Mouse (Mus musculus) midbrain, embryonic 13.5 days (tissue): Measurements from ENCODE around the gene Lrrn2. TPM values are rescaled to one million over a fixed set of nuclear protein-coding genes. Genes with fewer than 3 reads are reported as not detected.

Experiments used
- ATAC-seq: fragments of 200-750 bp; cut with Nextera tagmentation; 2 replicates; pipeline ENCODE4 v1.8.0; 2017; ENCODE audit warnings: mild to moderate bottlenecking, moderate TSS enrichment, moderate library complexity
- H3K27ac ChIP-seq: fragments of 300-500 bp; sonication (generic); 2 replicates; pipeline ENCODE4 v1.5.1; 2015; ENCODE audit warnings: inconsistent platforms, mild to moderate bottlenecking, moderate library complexity
- H3K27me3 ChIP-seq: fragments of 300-500 bp; sonication (generic); 2 replicates; pipeline ENCODE4 v1.6.1; 2015; ENCODE audit warnings: mild to moderate bottlenecking, inconsistent platforms
- H3K36me3 ChIP-seq: fragments of 300-500 bp; sonication (generic); 2 replicates; pipeline ENCODE4 v1.6.1; 2015; ENCODE audit warnings: mild to moderate bottlenecking, inconsistent platforms
- H3K4me1 ChIP-seq: fragments of 300-500 bp; sonication (generic); replicated peaks from 2 replicates; pipeline ENCODE4 v1.6.1; 2015; ENCODE audit warnings: inconsistent platforms
- H3K4me2 ChIP-seq: fragments of 300-500 bp; sonication (generic); replicated peaks from 2 replicates; pipeline ENCODE4 v1.6.1; 2015; ENCODE audit warnings: moderate library complexity, mild to moderate bottlenecking, inconsistent platforms
- H3K4me3 ChIP-seq: fragments of 300-500 bp; sonication (generic); replicated peaks from 2 replicates; pipeline ENCODE4 v1.5.1; 2015; ENCODE audit warnings: mild to moderate bottlenecking, inconsistent platforms
- H3K9ac ChIP-seq: fragments of 300-500 bp; sonication (generic); replicated peaks from 2 replicates; pipeline ENCODE4 v1.6.1; 2015; ENCODE audit warnings: mild to moderate bottlenecking, inconsistent platforms
- H3K9me3 ChIP-seq: fragments of 300-500 bp; sonication (generic); 2 replicates; pipeline ENCODE4 v1.6.1; 2016; ENCODE audit warnings: mild to moderate bottlenecking, inconsistent platforms
- WGBS: fragments of 180-500 bp; shearing (Covaris S2); methylation state at CpG from one replicate; pipeline ENCODE4 v1.1.7; 2015; 5-methylcytosine and 5-hydroxymethylcytosine counted together
- polyA plus RNA-seq: library from polyadenylated mRNA; unstranded; fragments of >200 nt; fragmentation: Nextera tagmentation; extraction: Ambion mirVana; gene quantifications from 2 replicates; pipeline ENCODE4 v1.2.1, GENCODE M21; 2015

Lrrn2 gene
- polyA plus RNA-seq, 1 experiment from 2014 or later, result 30.3 TPM

DNA sequence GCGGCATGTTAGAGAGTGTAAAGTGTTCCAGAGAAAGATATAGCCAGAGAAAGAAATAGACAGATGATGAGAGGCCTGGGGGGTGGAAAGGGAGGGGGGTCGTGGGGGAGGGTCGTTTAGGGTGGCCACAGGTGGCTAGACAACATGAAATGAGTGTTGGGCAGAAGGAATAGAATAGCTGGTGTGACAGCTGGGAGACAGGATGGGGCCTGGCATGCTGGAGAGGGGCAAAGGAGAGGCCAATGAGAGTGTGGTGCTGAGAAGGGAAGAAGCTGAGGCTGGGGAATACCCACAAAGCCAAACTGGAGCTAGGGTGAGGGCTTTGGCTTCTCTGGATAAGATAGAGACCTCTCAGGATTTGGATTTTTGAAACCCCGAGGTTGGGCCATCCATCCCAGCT is 6.6 kb downstream of the Lrrn2 start:
- 0 out of 2 replicates have a peak, but pooled peaks cover 6% of the 10 kb centered on the region for H3K27me3 ChIP-seq
- H3K27ac ChIP-seq, result no peak overlapping the region
- no peak overlapping the region for H3K9ac ChIP-seq
- H3K4me3 ChIP-seq, result no peak overlapping the region
- H3K4me1 ChIP-seq, result peaks cover 51% of the 10 kb centered on the region
- 58% methylated on average over 4 of the region's 4 CpGs for WGBS
- no peaks in the 10 kb centered on the region for H3K9me3 ChIP-seq
- no peak for ATAC-seq
- no peak overlapping the region for H3K4me2 ChIP-seq
- 0 out of 2 replicates have a peak, but pooled peaks cover 4% of the 10 kb centered on the region for H3K36me3 ChIP-seq

DNA sequence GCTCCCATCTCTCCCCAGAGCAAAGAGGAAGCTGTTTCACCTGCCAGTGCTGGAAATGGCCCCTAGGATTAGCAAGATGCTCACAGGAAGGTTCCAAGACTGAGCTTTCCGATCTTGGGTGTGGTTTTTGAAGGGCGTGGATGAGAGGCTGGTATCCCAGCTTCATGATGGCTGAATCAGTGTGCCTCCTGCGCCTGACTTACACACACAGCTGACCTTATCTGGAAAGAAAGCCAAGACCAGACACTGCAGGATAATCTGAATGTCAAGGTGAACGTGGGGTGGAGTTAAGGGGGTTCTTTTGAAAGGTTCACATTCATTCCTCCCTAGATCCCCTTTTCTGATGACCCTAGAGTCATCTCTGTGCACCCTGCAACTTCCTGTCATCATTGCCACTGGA is 8.7 kb downstream of the Lrrn2 start:
- peaks cover 40% of the 10 kb centered on the region for H3K4me1 ChIP-seq
- peaks cover 26% of the 10 kb centered on the region for H3K36me3 ChIP-seq
- H3K4me2 ChIP-seq, result no peak overlapping the region
- ATAC-seq, result no peak
- WGBS, result 83% methylated on average over 4 of the region's 4 CpGs
- no peaks in the 10 kb centered on the region for H3K27me3 ChIP-seq
- no peak overlapping the region for H3K4me3 ChIP-seq
- no peak overlapping the region for H3K27ac ChIP-seq
- no peaks in the 10 kb centered on the region for H3K9me3 ChIP-seq
- no peak overlapping the region for H3K9ac ChIP-seq

DNA sequence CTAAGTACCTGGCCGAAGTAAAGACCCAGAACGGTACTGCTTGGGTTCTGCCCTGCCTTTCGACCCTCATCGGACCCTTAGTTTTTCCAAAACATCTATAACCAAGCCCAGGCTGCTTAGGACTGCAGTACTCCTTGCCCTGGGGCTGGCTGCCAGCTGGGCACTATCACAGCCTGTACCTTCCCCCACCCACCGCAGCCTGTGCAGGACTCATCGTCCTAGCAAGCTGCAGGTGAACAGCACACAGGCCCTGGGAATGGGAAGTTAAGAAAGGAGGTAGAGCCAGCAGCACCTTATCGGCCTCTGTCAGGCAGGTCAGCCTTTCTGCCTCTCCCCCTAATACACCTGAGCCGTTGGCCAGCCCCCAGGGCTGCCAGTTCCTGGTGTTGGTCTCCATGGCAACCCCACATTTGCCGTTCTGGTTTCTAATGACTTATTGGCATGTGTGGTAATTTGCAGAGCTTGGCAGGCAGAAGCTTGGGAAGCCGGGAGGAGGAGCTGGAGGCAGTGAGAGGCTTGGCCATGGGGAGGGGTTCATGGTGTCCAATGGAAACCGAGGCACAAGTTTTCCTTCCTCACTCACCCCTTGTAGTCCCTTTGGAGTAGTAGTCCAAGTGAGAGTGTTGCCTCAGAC is 10.2 kb downstream of the Lrrn2 start:
- ATAC-seq, result peak; percentile 61
- H3K27ac ChIP-seq, result no peak overlapping the region

DNA sequence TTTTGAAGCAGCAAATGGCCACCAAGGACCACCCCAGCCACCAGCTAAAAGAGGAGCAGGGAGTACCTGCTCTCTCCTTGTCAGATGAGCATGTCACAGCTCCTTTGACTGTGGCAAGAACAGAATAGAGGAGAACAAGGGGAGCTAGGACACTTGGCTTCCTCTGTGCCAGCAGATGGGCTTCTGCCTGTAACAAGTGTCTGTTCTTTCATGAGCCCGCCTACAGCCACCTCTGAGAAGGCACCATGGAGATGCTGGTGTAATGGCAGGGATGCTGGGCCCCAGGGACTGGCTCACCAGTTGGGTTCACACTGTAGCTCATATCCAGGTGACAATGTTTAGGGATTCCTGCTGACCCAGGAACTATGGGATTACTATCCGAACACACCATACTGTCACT is 12.0 kb downstream of the Lrrn2 start:
- H3K36me3 ChIP-seq, result peaks cover 30% of the 10 kb centered on the region
- H3K4me1 ChIP-seq, result peaks cover 23% of the 10 kb centered on the region
- no peak for ATAC-seq
- H3K27ac ChIP-seq, result no peak overlapping the region
- H3K27me3 ChIP-seq, result no peaks in the 10 kb centered on the region
- no peaks in the 10 kb centered on the region for H3K9me3 ChIP-seq
- no peak overlapping the region for H3K9ac ChIP-seq
- WGBS, result 85% methylated on average over 2 of the region's 2 CpGs
- H3K4me2 ChIP-seq, result no peak overlapping the region
- no peak overlapping the region for H3K4me3 ChIP-seq

More for the DNA sequence above, 10.2 kb downstream of the Lrrn2 start:
- no peak overlapping the region for H3K4me3 ChIP-seq
- H3K4me1 ChIP-seq, result peaks cover 40% of the 10 kb centered on the region
- no peak overlapping the region for H3K9ac ChIP-seq
- no peak overlapping the region for H3K4me2 ChIP-seq
- H3K9me3 ChIP-seq, result no peaks in the 10 kb centered on the region
- 68% methylated on average over 11 of the region's 11 CpGs for WGBS
- H3K36me3 ChIP-seq, result peaks cover 26% of the 10 kb centered on the region
- H3K27me3 ChIP-seq, result no peaks in the 10 kb centered on the region

DNA sequence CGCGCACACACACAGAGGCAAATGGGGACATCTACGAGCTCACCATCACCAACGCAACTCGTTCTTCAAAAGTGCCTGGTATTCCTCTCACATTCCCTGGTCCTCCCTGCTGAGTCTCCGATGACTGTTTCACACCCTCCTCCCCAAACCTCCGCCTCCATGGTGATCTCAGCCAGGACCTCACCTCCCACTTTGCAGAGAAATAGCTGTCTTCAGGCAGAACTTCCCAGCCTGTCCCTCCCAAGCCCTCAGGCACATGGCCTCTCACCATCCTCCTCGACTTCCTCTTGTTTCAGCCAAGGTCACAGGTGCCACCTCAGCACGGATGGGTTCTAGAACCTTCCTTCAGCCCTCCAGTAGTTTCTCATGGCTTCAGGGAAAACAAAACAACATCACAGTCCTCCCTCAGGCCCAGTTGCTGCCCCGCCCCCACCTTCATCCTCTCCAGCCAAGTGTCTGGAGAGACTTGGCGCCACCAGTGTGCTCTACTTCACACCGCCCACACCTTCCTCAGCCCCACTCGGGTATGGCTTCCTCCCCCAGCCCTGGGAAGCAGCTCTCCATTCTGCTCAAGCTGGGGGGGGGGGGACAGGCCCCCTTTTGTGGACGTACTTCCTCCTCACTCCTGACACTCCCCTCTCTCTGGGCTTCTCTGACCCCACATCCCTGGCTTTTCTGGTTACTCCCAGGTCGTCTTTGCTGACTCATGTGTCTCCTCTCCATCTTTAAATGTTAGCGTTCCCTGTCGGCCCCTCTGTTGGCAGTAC is 13.4 kb downstream of the Lrrn2 start:
- H3K9ac ChIP-seq, result no peak overlapping the region
- WGBS, result 77% methylated on average over 17 of the region's 17 CpGs
- H3K4me2 ChIP-seq, result no peak overlapping the region
- no peak overlapping the region for H3K27ac ChIP-seq
- H3K9me3 ChIP-seq, result no peaks in the 10 kb centered on the region
- peaks cover 33% of the 10 kb centered on the region for H3K36me3 ChIP-seq
- H3K4me3 ChIP-seq, result no peak overlapping the region
- H3K27me3 ChIP-seq, result no peaks in the 10 kb centered on the region
- peaks cover 17% of the 10 kb centered on the region for H3K4me1 ChIP-seq
- ATAC-seq, result no peak

DNA sequence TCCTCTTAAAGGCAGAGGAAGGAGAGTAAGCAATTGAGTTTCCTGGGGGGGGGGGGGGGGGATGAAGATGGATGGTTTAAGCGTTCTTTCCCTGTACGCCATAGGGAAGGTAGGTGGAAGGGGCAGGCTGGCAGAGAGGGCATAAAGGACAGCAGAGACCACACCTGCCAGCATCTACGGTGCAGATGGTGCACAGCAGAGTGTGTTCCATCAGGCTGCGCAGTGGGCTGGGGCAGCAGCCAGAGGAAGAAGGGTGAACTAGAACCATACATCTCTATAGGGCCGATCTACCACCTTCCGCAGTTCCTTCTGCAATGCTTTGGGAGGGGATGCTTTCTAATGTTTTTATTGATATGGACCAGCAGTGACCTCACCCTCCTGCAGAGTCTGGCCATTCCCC is 19.0 kb downstream of the Lrrn2 start:
- no peak for ATAC-seq
- Histone ChIP-seq H3K4me3 (no peak overlapping the region), H3K27ac (no peak overlapping the region), H3K9ac (no peak overlapping the region), H3K9me3 (no peaks in the 10 kb centered on the region), H3K4me2 (no peak overlapping the region), H3K4me1 (peaks cover 42% of the 10 kb centered on the region), H3K27me3 (no peaks in the 10 kb centered on the region), H3K36me3 (0 out of 2 replicates have a peak, but pooled peaks cover 7% of the 10 kb centered on the region)
- WGBS, result 92% methylated on average over 6 of the region's 6 CpGs

DNA sequence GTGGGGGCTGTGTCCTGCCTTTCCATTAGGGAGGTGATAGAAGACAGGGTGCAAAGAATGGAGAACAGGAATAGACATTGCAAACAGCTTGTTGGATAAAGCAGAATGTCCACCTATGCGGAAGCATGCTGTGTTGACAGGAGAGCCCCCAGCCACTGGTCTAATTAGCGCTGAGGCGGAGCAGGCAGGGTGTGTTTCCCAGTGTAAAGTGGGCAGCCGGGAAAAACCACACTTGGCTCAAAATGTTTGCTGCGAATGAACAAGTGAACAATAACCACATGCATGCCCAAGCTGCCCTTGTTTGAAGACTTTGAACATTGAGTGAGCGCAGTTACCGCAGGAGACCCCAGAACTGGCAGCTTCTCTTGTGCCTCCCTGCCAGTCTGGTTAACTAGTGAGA is 19.6 kb downstream of the Lrrn2 start:
- H3K9me3 ChIP-seq, result no peaks in the 10 kb centered on the region
- H3K4me2 ChIP-seq, result no peak overlapping the region
- ATAC-seq, result no peak
- H3K27me3 ChIP-seq, result no peaks in the 10 kb centered on the region
- 0 out of 2 replicates have a peak, but pooled peaks cover 7% of the 10 kb centered on the region for H3K36me3 ChIP-seq
- peak overlapping the region; percentile 12; the same call in 1 of the 2 replicates for H3K27ac ChIP-seq
- no peak overlapping the region for H3K4me3 ChIP-seq
- H3K9ac ChIP-seq, result no peak overlapping the region
- WGBS, result 80% methylated on average over 7 of the region's 7 CpGs
- peaks cover 42% of the 10 kb centered on the region for H3K4me1 ChIP-seq

DNA sequence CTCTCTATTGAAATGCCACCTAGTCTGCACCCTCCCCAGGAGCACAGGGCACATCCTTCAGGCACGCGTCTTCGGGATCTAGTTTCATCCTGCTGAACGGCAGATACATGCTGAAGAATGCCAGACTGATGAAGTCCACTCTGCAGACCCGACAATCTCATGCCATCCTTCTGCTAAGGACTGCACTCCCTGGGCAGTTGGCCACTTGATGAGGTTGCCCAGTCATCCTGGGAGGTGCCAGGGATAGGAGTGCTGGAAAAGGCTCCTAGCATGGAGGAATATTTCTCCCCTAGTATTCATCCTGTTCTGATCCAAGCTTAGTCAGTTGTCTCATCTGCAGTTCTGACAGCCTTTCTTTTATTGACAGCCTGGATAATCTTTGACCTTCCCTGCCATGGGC is 20.9 kb downstream of the Lrrn2 start:
- no peaks in the 10 kb centered on the region for H3K27me3 ChIP-seq
- H3K4me3 ChIP-seq, result no peak overlapping the region
- WGBS, result 90% methylated on average over 5 of the region's 5 CpGs
- H3K27ac ChIP-seq, result no peak overlapping the region
- H3K4me2 ChIP-seq, result no peak overlapping the region
- ATAC-seq, result no peak
- peaks cover 42% of the 10 kb centered on the region for H3K4me1 ChIP-seq
- 0 out of 2 replicates have a peak, but pooled peaks cover 7% of the 10 kb centered on the region for H3K36me3 ChIP-seq
- no peak overlapping the region for H3K9ac ChIP-seq
- H3K9me3 ChIP-seq, result no peaks in the 10 kb centered on the region

DNA sequence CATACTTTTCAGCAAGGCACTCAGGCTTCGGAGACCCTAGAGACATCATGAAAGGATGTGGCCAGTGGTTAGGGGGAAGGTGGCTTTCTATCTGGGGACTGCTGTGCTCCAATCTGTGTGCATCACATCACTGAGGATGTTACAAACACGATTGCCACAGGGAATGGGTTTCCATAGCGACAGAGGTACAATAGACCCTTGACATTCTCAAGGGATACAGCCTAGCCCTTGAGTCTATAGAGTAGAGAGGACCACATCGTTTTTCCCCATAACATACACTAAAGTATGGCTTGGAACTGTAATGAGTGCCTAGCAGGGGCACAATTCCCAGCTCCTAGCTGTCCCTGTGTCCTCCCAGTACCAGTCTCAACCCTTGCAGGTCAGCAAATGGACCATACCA is 23.4 kb downstream of the Lrrn2 start:
- WGBS, result 54% methylated on average over 4 of the region's 4 CpGs
- H3K27ac ChIP-seq, result peak overlapping the region; percentile 35; the same call in 1 of the 2 replicates
- 0 out of 2 replicates have a peak, but pooled peaks have one; percentile 52 for ATAC-seq

DNA sequence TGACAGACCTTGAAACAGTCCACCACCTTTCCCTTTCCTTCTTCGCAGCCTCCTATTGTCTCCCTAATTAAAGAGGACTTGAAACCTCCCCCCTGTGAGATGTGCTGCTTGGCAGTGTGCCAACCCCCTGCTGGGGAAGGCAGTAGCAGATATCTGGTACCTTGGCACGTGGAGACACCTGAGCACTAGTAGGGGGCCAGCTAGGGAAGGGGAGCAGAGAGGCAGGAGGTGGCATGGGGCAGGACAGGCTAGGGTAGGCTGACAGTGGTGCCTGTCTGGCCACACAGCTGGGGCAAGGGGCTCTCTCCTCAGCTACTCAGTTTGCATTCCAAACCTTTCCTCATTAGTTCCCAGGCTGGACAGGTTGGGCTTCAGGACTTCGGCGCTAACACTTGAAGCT is 29.0 kb downstream of the Lrrn2 start:
- Histone ChIP-seq H3K9ac (no peak overlapping the region), H3K4me2 (no peak overlapping the region), H3K27ac (no peak overlapping the region), H3K36me3 (0 out of 2 replicates have a peak, but pooled peaks cover 3% of the 10 kb centered on the region), H3K9me3 (no peaks in the 10 kb centered on the region), H3K4me1 (peaks cover 26% of the 10 kb centered on the region), H3K27me3 (no peaks in the 10 kb centered on the region), H3K4me3 (no peak overlapping the region)
- ATAC-seq, result no peak
- 55% methylated on average over 4 of the region's 4 CpGs for WGBS

More for the DNA sequence above, 23.4 kb downstream of the Lrrn2 start:
- Histone ChIP-seq H3K4me3 (no peak overlapping the region), H3K27me3 (no peaks in the 10 kb centered on the region), H3K9me3 (no peaks in the 10 kb centered on the region), H3K4me1 (peaks cover 42% of the 10 kb centered on the region), H3K36me3 (0 out of 2 replicates have a peak, but pooled peaks cover 3% of the 10 kb centered on the region), H3K4me2 (no peak overlapping the region), H3K9ac (no peak overlapping the region)

DNA sequence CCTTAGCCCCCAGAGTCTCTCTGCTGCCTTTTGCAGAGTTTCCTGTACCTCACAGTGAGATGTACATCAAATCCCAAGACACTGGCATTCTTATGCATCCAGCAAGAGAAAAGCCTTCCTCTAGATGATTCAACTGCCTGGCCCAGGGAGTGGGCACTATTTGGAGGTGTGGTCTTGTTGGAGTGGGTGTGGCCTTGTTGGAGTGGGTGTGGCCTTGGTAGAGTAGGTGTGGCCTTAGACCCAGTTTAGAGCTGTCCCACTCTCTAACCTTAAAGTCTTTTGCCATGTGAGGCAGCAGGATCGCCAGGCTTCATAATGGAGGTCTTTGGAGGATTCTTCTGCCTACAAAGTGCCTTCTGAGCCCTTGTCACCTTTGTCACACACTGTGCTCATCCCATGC is 29.9 kb downstream of the Lrrn2 start:
- H3K4me1 ChIP-seq, result peaks cover 26% of the 10 kb centered on the region
- H3K27me3 ChIP-seq, result no peaks in the 10 kb centered on the region
- WGBS, result 84% methylated on average over 1 of the region's 1 CpGs
- H3K9ac ChIP-seq, result no peak overlapping the region
- no peak overlapping the region for H3K4me2 ChIP-seq
- no peak for ATAC-seq
- H3K9me3 ChIP-seq, result no peaks in the 10 kb centered on the region
- H3K36me3 ChIP-seq, result 0 out of 2 replicates have a peak, but pooled peaks cover 5% of the 10 kb centered on the region
- no peak overlapping the region for H3K27ac ChIP-seq
- H3K4me3 ChIP-seq, result no peak overlapping the region

DNA sequence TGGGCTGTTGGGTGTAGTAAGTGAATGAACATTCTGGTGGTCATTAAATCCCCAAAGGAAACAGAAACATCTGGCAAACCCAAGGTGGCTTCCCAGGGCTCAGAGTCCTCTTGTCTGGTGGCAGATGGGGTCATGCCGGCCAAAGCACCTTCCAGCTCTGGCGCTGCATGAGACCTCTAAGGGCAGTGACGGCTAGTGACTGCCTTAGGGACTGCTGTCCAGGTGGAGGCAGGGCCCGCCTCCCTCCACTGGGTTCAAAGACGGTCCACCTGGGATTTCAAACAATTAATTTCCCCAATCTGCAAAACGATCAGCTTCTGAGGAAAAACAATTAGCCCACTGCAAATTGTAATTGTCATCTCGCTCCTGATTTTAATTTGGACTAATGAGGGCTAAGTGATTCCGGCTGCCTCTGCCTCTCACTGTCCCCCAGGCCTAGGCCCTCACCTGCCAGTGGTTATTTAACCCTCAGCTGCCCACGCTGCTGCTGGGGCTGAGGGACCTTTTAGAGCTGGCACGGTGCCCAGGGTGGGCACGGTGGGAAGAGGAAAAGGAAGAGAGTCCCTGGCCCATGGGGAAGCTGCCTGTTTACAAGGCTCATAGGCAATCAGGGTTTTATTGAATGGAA is 30.5 kb downstream of the Lrrn2 start:
- H3K4me2 ChIP-seq, result no peak overlapping the region
- no peak overlapping the region for H3K4me3 ChIP-seq
- peak; percentile 64 for ATAC-seq
- H3K9me3 ChIP-seq, result no peaks in the 10 kb centered on the region
- peak overlapping the region; percentile 51; the same call in 1 of the 2 replicates for H3K27ac ChIP-seq
- peaks cover 29% of the 10 kb centered on the region for H3K4me1 ChIP-seq
- 0 out of 2 replicates have a peak overlapping the region, but pooled peaks have one; percentile 48 for H3K9ac ChIP-seq
- H3K36me3 ChIP-seq, result 0 out of 2 replicates have a peak, but pooled peaks cover 5% of the 10 kb centered on the region
- WGBS, result 55% methylated on average over 11 of the region's 11 CpGs
- no peaks in the 10 kb centered on the region for H3K27me3 ChIP-seq
